Mouse (Mus musculus) liver, postnatal 0 days (tissue): ENCODE measurements around the gene Gm20388. TPM values are rescaled to one million over a fixed set of nuclear protein-coding genes. Genes with fewer than 3 reads are reported as not detected.

ENCODE experiments used
- ATAC-seq: fragments of 200-750 bp; cut with Nextera tagmentation; 2 replicates; pipeline ENCODE4 v1.8.0; 2017; ENCODE audit warnings: mild to moderate bottlenecking, moderate library complexity
- DNase-seq: peaks from one replicate; pipeline ENCODE4 v3.0.0-alpha.2; 2016
- H3K27ac ChIP-seq: fragments of 300-500 bp; sonication (generic); 2 replicates; pipeline ENCODE4 v1.5.1; 2014; ENCODE audit warnings: antibody characterized with exemption, moderate library complexity, mild to moderate bottlenecking, low read depth
- H3K27me3 ChIP-seq: fragments of 300-500 bp; sonication (generic); 2 replicates; pipeline ENCODE4 v1.6.1; 2014; ENCODE audit warnings: low read length, control low read depth, mixed read lengths; ENCODE audit not compliant: insufficient read depth
- H3K36me3 ChIP-seq: fragments of 300-500 bp; sonication (generic); replicated peaks from 2 replicates; pipeline ENCODE4 v1.6.1; 2014; ENCODE audit warnings: mild to moderate bottlenecking, control low read depth, low read length, moderate library complexity, mixed read lengths; ENCODE audit not compliant: insufficient read depth
- H3K4me1 ChIP-seq: fragments of 300-500 bp; sonication (generic); 2 replicates; pipeline ENCODE4 v1.6.1; 2014; ENCODE audit warnings: antibody characterized with exemption, mild to moderate bottlenecking, control low read depth; ENCODE audit not compliant: insufficient read depth
- H3K4me2 ChIP-seq: fragments of 300-500 bp; sonication (generic); 2 replicates; pipeline ENCODE4 v1.6.1; 2014; ENCODE audit warnings: low read depth, mild to moderate bottlenecking, low read length, moderate library complexity, mixed read lengths
- H3K4me3 ChIP-seq: fragments of 300-500 bp; sonication (generic); 2 replicates; pipeline ENCODE4 v1.5.1; 2014; ENCODE audit warnings: low read depth, low read length
- H3K9ac ChIP-seq: fragments of 300-500 bp; sonication (generic); replicated peaks from 2 replicates; pipeline ENCODE4 v1.6.1; 2014; ENCODE audit warnings: mild to moderate bottlenecking, moderate library complexity
- H3K9me3 ChIP-seq: fragments of 300-500 bp; sonication (generic); 2 replicates; pipeline ENCODE4 v1.6.1; 2016; ENCODE audit warnings: mild to moderate bottlenecking, control low read depth, low read length, mixed read lengths
- CTCF ChIP-seq: sonication (generic); IDR thresholded peaks from 2 replicates; pipeline ENCODE4 v1.5.1; 2016; ENCODE audit warnings: antibody characterized with exemption, low read depth
- EP300 ChIP-seq: IDR thresholded peaks from 2 replicates; pipeline ENCODE4 v1.6.1; 2016; ENCODE audit warnings: antibody characterized with exemption, low read depth, mild to moderate bottlenecking
- WGBS: fragments of 180-500 bp; shearing (Covaris S2); extraction: QIAGEN DNeasy Blood & Tissue Kit; methylation state at CpG from one replicate; pipeline ENCODE4 v1.1.7; 2014; ENCODE audit not compliant: insufficient replicate concordance; 5-methylcytosine and 5-hydroxymethylcytosine counted together
- polyA plus RNA-seq: library from polyadenylated mRNA; unstranded; fragments of >200 nt; fragmentation: Nextera tagmentation; extraction: Ambion mirVana; gene quantifications from 2 replicates; pipeline ENCODE4 v1.2.1, GENCODE M21; 2015

The Gm20388 gene
- polyA plus RNA-seq, 1 experiment from 2014 or later = not detected

GRCm38 (mm10) chr8:121901498-121902236, 1991.0 kb downstream of the Gm20388 start:
- no peak overlapping the region for H3K4me2 ChIP-seq
- no peak overlapping the region for H3K4me3 ChIP-seq
- no peak overlapping the region for H3K9ac ChIP-seq
- WGBS = 69% methylated on average over 8 of the region's 8 CpGs
- no peaks in the 10 kb centered on the region for H3K36me3 ChIP-seq
- ATAC-seq = no peak
- TF ChIP-seq EP300 (no peak), CTCF (no peak)
- H3K4me1 ChIP-seq = peaks cover 46% of the 10 kb centered on the region
- H3K27me3 ChIP-seq = no peaks in the 10 kb centered on the region
- no peak for DNase-seq
- no peak overlapping the region for H3K27ac ChIP-seq
- H3K9me3 ChIP-seq = no peaks in the 10 kb centered on the region

DNA sequence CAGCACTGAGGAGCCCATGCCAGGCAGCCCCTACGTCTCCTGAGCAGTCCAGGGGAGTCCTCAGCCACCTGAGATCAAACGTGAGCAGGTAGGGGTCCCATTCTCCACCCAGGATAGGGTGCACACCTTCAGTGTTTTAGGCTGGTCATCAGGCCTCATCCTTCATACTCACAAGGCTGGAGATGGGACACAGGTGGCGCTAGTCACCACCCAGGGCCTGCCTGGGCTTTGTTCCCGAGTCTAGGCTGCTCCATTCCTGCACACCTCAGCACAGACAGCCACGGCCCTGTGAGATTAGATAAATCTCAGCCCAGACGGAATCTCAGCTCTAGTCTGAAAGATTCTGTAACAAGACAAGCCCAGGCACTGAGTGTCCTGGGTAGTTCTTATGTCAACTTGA, 1993.3 kb downstream of the Gm20388 start:
- Histone ChIP-seq H3K27ac (no peak overlapping the region), H3K27me3 (no peaks in the 10 kb centered on the region), H3K4me1 (peaks cover 38% of the 10 kb centered on the region), H3K9me3 (no peaks in the 10 kb centered on the region), H3K36me3 (no peaks in the 10 kb centered on the region), H3K4me2 (no peak overlapping the region), H3K4me3 (no peak overlapping the region), H3K9ac (no peak overlapping the region)
- DNase-seq (no peak), ATAC-seq (no peak)
- 56% methylated on average over 6 of the region's 6 CpGs for WGBS
- TF ChIP-seq EP300 = no peak
- peak; percentile 51 for TF ChIP-seq CTCF

- Histone ChIP-seq H3K9me3 (no peaks in the 10 kb centered on the region), H3K36me3 (no peaks in the 10 kb centered on the region), H3K4me3 (peak overlapping the region; percentile 97), H3K4me2 (peak overlapping the region; percentile 99), H3K4me1 (peaks cover 36% of the 10 kb centered on the region), H3K9ac (peak overlapping the region; percentile 83; the same call in 1 of the 2 replicates), H3K27me3 (no peaks in the 10 kb centered on the region), H3K27ac (no peak overlapping the region)
- no peak for DNase-seq
- ATAC-seq = no peak
- 77% methylated on average over 9 of the region's 9 CpGs for WGBS
- TF ChIP-seq CTCF (no peak), EP300 (no peak)
Measured at GRCm38 (mm10) chr8:121904999-121905398, 1994.4 kb downstream of the Gm20388 start.

GRCm38 (mm10) chr8:121905420-121905819, 1994.8 kb downstream of the Gm20388 start:
- H3K9ac ChIP-seq = peak overlapping the region; percentile 83
- no peaks in the 10 kb centered on the region for H3K27me3 ChIP-seq
- H3K36me3 ChIP-seq = no peaks in the 10 kb centered on the region

GRCm38 (mm10) chr8:121905864-121906263, 1995.2 kb downstream of the Gm20388 start:
- DNase-seq (no peak), ATAC-seq (no peak)
- Histone ChIP-seq H3K9me3 (no peaks in the 10 kb centered on the region), H3K27me3 (no peaks in the 10 kb centered on the region), H3K27ac (no peak overlapping the region), H3K9ac (peak overlapping the region; percentile 83), H3K4me1 (peaks cover 33% of the 10 kb centered on the region), H3K4me3 (peak overlapping the region; percentile 97), H3K4me2 (peak overlapping the region; percentile 99), H3K36me3 (no peaks in the 10 kb centered on the region)
- TF ChIP-seq EP300 (no peak), CTCF (no peak)
- WGBS = 14% methylated on average over 5 of the region's 5 CpGs

More at GRCm38 (mm10) chr8:121905420-121905819, 1994.8 kb downstream of the Gm20388 start:
- Histone ChIP-seq H3K4me3 (peak overlapping the region; percentile 97), H3K4me2 (peak overlapping the region; percentile 99), H3K4me1 (peaks cover 33% of the 10 kb centered on the region), H3K27ac (no peak overlapping the region), H3K9me3 (no peaks in the 10 kb centered on the region)
- no peak for TF ChIP-seq EP300
- TF ChIP-seq CTCF = no peak
- no peak for ATAC-seq
- no peak for DNase-seq
- WGBS = 48% methylated on average over 1 of the region's 1 CpGs

DNA sequence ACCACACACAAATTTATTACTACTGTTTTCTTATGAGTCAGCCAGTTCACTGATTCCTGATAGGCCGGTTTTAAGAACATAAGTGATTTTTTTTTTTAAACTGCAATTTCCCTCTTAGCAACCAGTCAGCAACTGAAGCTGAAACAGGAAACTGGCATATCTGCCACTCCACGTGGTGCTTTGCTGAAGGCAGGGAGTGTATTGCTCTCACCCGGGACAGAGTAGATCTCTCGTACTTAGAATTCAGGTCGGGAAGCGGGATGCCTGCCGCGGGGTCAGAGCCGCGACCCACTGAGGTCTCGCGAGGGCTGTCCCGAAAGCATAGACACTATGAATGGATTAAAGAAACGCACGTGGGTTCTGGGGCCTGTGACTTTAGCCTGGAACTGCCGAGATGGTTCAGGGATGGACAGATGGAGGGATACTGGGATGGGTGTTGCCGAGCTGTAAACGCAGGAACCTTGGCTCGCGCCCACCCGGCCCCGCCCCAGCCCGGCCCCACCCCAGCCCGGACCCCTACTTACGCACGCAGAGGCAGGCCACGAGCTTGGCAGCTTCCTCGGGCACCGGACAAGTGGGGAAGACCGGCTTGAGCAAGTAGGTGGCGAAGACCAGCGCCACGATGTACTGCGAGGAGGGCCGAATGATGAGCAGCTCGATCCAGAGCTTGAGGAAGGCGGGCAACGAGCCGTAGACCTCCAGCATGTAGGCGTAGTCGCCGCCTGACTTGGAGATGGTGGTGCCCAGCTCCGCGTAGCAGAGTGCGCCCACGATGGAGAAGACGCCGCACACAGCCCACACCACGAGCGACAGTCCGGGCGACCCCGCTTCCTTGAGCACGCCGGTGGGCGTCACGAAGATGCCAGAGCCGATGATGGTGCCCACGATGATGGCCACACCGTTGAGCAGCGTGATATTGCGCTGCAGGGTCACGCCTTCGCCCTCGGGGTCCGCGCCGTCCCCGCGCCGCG, 1996.2 kb downstream of the Gm20388 start:
- peak overlapping the region; percentile 44 for H3K27ac ChIP-seq
- TF ChIP-seq EP300 (0 out of 2 replicates have a peak, but pooled peaks have one; percentile 3), CTCF (no peak)
- no peaks in the 10 kb centered on the region for H3K9me3 ChIP-seq
- no peaks in the 10 kb centered on the region for H3K36me3 ChIP-seq
- peaks cover 29% of the 10 kb centered on the region for H3K4me1 ChIP-seq
- H3K9ac ChIP-seq = peak overlapping the region; percentile 83
- peak overlapping the region; percentile 99 for H3K4me2 ChIP-seq
- peak; percentile 26 for ATAC-seq
- peak; percentile 56 for DNase-seq
- no peaks in the 10 kb centered on the region for H3K27me3 ChIP-seq
- under 1% methylated on average over 59 of the region's 72 CpGs for WGBS
- peak overlapping the region; percentile 97 for H3K4me3 ChIP-seq
